Mouse (Mus musculus): ENCODE data around the gene Mybpc3. TPM values are rescaled to one million over a fixed set of nuclear protein-coding genes. Genes with fewer than 3 reads are reported as not detected.

Mybpc3 gene
- polyA plus RNA-seq, 1 experiment from 2014 or later, result not detected

DNA sequence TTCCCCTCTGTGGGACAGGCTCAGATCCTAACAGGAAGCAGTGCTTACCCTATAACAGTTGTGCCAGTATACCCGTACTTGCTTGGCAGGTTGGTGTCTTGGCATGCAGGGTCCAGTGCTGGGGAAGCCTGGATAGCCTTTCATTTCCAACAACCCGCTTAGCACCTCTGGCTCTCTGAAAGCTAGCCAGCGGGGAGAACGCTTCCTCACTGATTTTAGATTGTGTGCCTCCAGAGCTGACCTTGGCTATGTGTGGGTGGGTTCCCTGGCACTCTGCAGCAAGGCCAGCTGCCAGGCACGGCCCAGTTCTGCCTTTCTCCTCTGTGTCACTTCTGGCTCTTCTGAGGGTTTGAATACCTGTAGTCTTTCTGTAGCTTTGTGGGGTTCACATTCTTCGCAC is 12.2 kb downstream of the Mybpc3 start:
- H3K36me3 ChIP-seq (ENCODE audit: poor library complexity, severe bottlenecking), result no peaks in the 10 kb centered on the region
- no peak overlapping the region for H3K4me2 ChIP-seq
- H3K4me1 ChIP-seq, result no peaks in the 10 kb centered on the region
- no peaks in the 10 kb centered on the region for H3K27me3 ChIP-seq
- H3K9ac ChIP-seq, result no peak overlapping the region
- H3K27ac ChIP-seq, result no peak overlapping the region
- ATAC-seq, result no peak
- WGBS, result 93% methylated on average over 6 of the region's 6 CpGs
- no peaks in the 10 kb centered on the region for H3K9me3 ChIP-seq (replicated peaks)
- H3K4me3 ChIP-seq, result no peak overlapping the region

DNA sequence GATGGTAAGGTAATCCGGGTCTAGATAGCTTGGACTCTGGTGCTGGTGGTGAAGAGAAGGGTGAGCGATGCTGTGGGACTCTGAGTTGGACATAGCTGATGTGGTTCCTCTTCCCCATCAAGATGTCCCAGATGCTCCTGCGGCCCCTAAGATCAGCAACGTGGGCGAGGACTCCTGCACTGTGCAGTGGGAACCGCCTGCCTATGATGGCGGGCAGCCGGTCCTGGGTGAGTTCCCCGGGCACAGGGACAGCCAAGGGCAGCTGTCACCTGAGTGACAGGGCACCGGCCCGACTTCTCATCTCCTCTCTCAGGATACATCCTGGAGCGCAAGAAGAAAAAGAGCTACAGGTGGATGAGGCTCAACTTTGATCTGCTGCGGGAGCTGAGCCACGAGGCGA is 13.3 kb downstream of the Mybpc3 start:
- Histone ChIP-seq H3K27ac (no peak overlapping the region), H3K4me3 (no peak overlapping the region), H3K4me1 (no peaks in the 10 kb centered on the region), H3K27me3 (no peaks in the 10 kb centered on the region), H3K36me3 (ENCODE audit: poor library complexity, severe bottlenecking) (peaks cover 2% of the 10 kb centered on the region; the same call in 1 of the 2 replicates), H3K9me3 (replicated peaks) (no peaks in the 10 kb centered on the region), H3K9ac (no peak overlapping the region), H3K4me2 (no peak overlapping the region)
- ATAC-seq, result no peak
- 93% methylated on average over 15 of the region's 15 CpGs for WGBS

DNA sequence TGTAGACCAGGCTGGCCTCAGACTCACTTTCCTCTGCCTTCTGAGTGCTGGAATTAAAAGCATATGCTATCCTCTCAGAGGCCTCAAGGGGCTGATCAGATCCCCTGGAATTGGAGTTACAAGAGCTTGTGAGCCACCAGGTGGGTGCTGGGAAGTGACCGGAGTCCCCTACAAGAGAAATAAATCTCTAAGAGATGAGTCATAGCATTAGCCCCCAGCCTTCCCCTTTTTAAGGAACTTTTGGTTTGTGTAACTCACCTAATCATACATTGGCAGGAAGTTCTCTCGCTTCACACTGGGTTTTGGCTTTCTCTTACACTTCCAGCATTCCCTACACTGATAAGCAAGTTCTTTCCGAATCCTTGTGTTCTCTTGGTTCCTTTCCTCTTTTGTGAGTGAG is 14.1 kb downstream of the Mybpc3 start:
- 88% methylated on average over 3 of the region's 3 CpGs for WGBS
- peaks cover 10% of the 10 kb centered on the region for H3K36me3 ChIP-seq (ENCODE audit: poor library complexity, severe bottlenecking)
- H3K9me3 ChIP-seq (replicated peaks), result no peaks in the 10 kb centered on the region
- H3K4me1 ChIP-seq, result no peaks in the 10 kb centered on the region
- no peak overlapping the region for H3K9ac ChIP-seq
- ATAC-seq, result no peak
- H3K4me3 ChIP-seq, result no peak overlapping the region
- no peak overlapping the region for H3K4me2 ChIP-seq
- no peak overlapping the region for H3K27ac ChIP-seq
- no peaks in the 10 kb centered on the region for H3K27me3 ChIP-seq

DNA sequence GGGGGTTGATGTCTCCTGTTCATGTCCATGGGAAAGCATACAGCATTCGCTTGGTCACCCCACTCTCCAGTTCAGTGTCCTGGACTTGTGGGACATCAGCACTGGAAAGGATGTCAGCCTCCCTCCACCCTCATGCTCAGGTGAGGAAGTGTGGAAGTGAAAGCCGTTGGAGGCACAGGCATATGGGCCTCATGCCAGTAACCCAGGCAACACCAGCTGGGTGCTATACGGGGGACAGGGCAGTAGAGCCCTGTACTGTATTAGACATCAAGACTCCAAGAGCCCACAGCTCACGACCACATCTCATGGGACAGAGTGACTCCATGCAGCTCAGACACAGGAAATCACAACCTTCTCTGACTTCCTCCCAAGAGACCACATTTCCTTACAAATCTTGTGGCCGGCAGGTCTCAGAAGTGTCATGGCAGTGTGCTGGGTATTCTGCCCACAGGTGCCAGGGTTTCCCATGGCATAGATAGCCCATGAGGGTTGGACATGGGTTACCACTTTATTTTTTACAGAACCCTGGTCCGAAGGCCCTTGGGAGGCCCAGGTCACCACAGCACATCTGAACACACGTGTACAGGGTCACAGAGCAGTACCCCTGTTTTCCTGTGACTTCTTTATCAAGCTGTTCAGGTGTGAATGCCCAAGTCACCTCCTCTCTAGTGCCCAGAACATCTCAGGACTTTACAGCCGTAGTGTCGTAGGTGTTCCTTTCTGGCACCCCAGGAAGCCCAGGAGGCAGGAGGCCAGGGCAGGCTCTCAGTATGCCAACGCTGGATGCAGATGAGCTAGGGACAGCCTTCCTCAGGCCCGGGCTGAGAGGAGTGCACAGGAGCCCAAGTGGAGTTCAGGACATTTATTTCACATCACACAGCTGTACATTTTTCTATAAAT is 18.8 kb downstream of the Mybpc3 start:
- Histone ChIP-seq H3K36me3 (ENCODE audit: poor library complexity, severe bottlenecking) (peaks cover 56% of the 10 kb centered on the region), H3K4me1 (no peaks in the 10 kb centered on the region), H3K9ac (no peak overlapping the region), H3K27ac (no peak overlapping the region), H3K4me2 (no peak overlapping the region), H3K4me3 (no peak overlapping the region), H3K27me3 (no peaks in the 10 kb centered on the region), H3K9me3 (replicated peaks) (no peaks in the 10 kb centered on the region)
- 90% methylated on average over 11 of the region's 11 CpGs for WGBS
- ATAC-seq, result no peak

DNA sequence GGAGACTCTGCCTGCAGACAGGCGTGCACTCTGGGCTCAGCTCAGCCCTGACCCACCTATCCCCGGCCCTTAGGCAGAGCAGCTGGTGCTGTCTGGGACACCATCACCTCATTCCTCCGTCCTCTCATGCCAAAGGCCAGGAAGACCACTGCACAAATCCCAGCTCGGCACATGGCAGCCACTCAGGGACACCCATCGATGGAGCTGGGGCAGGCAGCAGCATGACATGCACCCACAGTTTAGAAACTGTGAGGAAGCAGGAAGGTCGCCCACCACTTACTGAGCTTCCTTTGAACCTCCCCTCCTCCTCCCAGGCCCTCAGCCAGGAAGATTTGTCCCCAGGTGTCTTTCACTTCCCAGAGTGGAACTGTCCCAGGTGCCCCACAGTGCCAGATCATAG is 19.5 kb downstream of the Mybpc3 start:
- Histone ChIP-seq H3K4me3 (no peak overlapping the region), H3K36me3 (ENCODE audit: poor library complexity, severe bottlenecking) (peaks cover 63% of the 10 kb centered on the region), H3K4me1 (no peaks in the 10 kb centered on the region), H3K27me3 (no peaks in the 10 kb centered on the region), H3K4me2 (no peak overlapping the region), H3K27ac (no peak overlapping the region), H3K9me3 (replicated peaks) (no peaks in the 10 kb centered on the region), H3K9ac (no peak overlapping the region)
- 94% methylated on average over 6 of the region's 6 CpGs for WGBS
- no peak for ATAC-seq

DNA sequence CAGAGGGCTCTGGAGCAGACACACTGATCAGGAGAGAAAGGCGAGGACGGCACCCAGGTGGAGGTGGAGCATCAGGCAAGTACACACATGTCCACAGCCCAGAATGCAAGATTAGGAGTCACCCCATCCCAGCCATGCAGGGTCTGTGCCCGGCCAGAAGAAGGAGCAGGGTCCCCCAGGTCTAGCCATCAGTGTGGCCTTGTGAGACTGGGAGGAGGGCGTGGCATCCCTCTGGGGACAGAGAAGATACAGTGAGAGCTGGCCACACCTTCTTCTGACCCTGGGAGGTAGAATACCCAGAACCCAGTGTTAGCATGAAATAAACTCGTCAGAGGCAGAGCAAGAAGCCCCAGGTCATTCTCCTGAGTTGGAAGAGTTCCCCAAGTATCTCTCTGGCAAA is 21.4 kb downstream of the Mybpc3 start:
- no peak for ATAC-seq
- Histone ChIP-seq H3K36me3 (ENCODE audit: poor library complexity, severe bottlenecking) (peaks cover 82% of the 10 kb centered on the region), H3K4me2 (no peak overlapping the region), H3K4me1 (no peaks in the 10 kb centered on the region), H3K9ac (no peak overlapping the region), H3K27ac (no peak overlapping the region), H3K4me3 (no peak overlapping the region), H3K9me3 (replicated peaks) (no peaks in the 10 kb centered on the region), H3K27me3 (no peaks in the 10 kb centered on the region)
- 78% methylated on average over 5 of the region's 5 CpGs for WGBS

DNA sequence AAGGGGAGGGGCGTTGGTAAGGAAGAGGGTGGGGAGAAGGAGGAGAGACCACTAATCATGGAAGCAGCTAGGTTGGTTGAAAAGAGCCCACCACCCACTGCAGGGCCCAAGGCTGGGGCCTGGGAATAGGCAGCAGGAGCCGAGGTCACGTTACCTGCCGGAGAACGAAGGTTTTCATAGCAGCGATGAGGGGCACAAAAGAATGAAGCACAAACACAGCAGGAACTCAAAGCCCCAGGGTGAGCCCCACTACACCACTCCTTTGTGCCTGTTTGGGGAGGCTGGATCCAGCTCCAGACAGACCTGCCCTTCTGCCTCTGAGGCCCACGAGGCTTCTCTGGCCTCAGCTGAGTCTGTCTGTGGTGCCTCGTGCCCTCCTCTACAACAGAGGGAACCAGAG is 21.8 kb downstream of the Mybpc3 start:
- WGBS, result 63% methylated on average over 8 of the region's 8 CpGs
- ATAC-seq, result no peak

DNA sequence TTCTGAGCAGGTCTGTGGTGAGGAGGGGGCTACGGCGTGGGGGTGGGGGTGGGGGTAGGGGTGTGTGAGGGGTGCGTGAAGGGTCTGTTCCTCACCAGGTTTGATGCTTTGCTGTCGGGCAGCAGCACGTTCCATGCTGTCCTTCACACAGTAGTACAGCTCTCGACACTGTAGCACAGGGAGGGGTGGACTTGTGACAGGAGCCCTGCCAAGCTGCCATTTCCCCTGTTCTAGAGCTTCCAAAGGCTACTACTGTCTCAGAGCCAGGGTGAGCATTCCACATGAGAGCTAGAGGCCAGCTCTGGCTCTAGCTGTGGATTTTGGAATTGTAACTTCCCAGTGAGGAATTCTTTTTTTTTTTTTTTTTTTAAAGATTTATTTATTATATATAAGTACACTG is 25.0 kb downstream of the Mybpc3 start:
- 96% methylated on average over 6 of the region's 6 CpGs for WGBS
- Histone ChIP-seq H3K9me3 (replicated peaks) (no peaks in the 10 kb centered on the region), H3K27me3 (no peaks in the 10 kb centered on the region), H3K9ac (no peak overlapping the region), H3K4me3 (no peak overlapping the region), H3K36me3 (ENCODE audit: poor library complexity, severe bottlenecking) (peaks cover 96% of the 10 kb centered on the region), H3K4me1 (no peaks in the 10 kb centered on the region), H3K4me2 (no peak overlapping the region), H3K27ac (no peak overlapping the region)
- ATAC-seq, result no peak

More for the DNA sequence above, 21.8 kb downstream of the Mybpc3 start:
- H3K27ac ChIP-seq, result no peak overlapping the region
- no peaks in the 10 kb centered on the region for H3K4me1 ChIP-seq
- H3K9me3 ChIP-seq (replicated peaks), result no peaks in the 10 kb centered on the region
- peaks cover 86% of the 10 kb centered on the region for H3K36me3 ChIP-seq (ENCODE audit: poor library complexity, severe bottlenecking)
- no peaks in the 10 kb centered on the region for H3K27me3 ChIP-seq
- H3K4me2 ChIP-seq, result no peak overlapping the region
- H3K9ac ChIP-seq, result no peak overlapping the region
- no peak overlapping the region for H3K4me3 ChIP-seq

DNA sequence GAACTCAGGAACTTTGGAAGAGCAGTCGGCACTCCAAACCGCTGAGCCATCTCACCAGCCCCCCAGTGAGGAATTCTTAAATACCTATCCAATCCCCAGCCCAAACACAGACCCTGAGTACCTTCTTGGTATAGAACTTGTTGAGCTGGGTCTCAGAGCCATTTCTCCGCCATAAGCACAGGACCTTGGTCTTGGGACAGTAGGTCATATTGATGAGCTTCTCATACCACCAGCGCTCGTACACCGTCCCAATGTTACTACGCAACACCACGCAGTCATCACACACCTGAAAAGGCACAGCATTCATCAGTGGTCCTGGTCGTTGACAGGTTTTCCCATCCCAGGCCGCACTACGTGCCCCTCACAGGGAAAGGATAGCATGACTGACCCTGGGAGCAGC is 25.5 kb downstream of the Mybpc3 start:
- Histone ChIP-seq H3K27ac (no peak overlapping the region), H3K4me1 (no peaks in the 10 kb centered on the region), H3K4me2 (no peak overlapping the region), H3K9me3 (replicated peaks) (no peaks in the 10 kb centered on the region), H3K4me3 (no peak overlapping the region), H3K36me3 (ENCODE audit: poor library complexity, severe bottlenecking) (peaks cover 94% of the 10 kb centered on the region), H3K27me3 (no peaks in the 10 kb centered on the region), H3K9ac (no peak overlapping the region)
- ATAC-seq, result no peak
- 96% methylated on average over 11 of the region's 11 CpGs for WGBS

DNA sequence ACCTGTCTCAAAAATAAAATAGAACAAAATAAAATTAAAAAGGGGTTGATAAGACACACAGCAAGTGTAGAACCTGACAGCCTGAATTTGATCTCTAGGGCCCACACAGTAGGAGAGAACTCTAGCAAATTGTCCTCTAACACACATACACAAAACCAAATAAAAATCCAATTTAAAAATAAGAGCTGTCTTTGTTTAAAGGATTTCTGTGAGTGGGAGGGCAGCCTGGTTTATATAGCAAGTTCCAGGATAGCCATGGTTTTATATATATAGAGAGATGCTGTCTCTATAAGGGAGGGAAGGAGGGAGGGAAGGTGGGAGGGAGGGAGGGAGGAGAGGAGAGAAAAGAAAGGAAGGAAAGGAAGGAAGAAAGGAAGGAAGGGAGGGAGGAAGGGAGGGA is 30.2 kb downstream of the Mybpc3 start:
- Histone ChIP-seq H3K27me3 (no peaks in the 10 kb centered on the region), H3K9me3 (replicated peaks) (no peaks in the 10 kb centered on the region), H3K4me1 (no peaks in the 10 kb centered on the region), H3K4me3 (no peak overlapping the region), H3K9ac (no peak overlapping the region), H3K27ac (no peak overlapping the region), H3K36me3 (ENCODE audit: poor library complexity, severe bottlenecking) (peaks cover 89% of the 10 kb centered on the region), H3K4me2 (no peak overlapping the region)
- no peak for ATAC-seq

DNA sequence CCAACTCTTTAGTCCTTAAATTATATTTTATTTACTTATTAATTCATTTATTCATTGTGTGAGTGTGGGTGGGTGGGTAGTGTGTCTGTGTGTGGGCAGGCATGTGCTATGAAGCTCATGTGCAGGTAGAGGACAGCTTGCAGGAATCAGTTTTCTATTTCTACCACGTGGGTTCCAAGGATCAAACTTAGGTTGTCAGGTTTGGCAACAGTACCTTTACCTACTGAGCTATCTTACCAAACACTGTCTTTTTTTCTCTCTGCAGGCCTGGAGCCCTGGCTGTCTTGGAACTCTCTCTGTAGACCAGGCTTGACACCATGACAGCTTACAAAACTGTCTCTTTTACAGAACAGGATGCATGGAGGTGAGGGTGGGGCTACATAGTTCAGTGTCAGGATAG is 33.4 kb downstream of the Mybpc3 start:
- Histone ChIP-seq H3K4me1 (no peaks in the 10 kb centered on the region), H3K36me3 (ENCODE audit: poor library complexity, severe bottlenecking) (peaks cover 89% of the 10 kb centered on the region), H3K9ac (no peak overlapping the region), H3K4me2 (no peak overlapping the region), H3K9me3 (replicated peaks) (no peaks in the 10 kb centered on the region), H3K4me3 (no peak overlapping the region), H3K27ac (no peak overlapping the region), H3K27me3 (no peaks in the 10 kb centered on the region)
- WGBS, result 82% methylated on average over 1 of the region's 1 CpGs
- ATAC-seq, result no peak

DNA sequence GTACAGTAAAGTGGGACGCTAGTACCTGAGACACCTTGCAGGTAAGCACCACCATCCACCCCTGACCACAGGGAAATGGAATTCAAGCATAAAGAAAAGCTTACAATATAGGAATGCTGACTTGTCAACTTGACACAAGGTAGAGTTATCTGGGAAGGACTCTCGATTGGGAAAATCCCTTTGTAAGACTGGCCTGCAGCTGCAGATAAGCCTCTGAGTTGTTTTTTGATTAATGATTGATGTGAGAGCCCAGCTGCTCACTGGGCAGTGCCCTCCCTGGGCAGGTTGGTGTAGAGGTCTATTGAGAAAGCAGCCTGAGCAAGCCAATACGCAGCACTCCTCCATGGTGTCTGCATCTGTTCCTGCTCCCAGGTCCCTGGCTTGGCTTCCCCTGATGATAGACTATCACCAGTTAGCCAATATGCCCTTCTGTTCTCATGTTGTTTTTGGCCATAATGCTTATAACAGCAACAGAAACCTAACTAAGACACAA is 35.0 kb downstream of the Mybpc3 start:
- Histone ChIP-seq H3K4me3 (no peak overlapping the region), H3K4me2 (no peak overlapping the region), H3K9ac (no peak overlapping the region), H3K9me3 (replicated peaks) (no peaks in the 10 kb centered on the region), H3K27me3 (no peaks in the 10 kb centered on the region), H3K4me1 (no peaks in the 10 kb centered on the region), H3K27ac (no peak overlapping the region), H3K36me3 (ENCODE audit: poor library complexity, severe bottlenecking) (peaks cover 89% of the 10 kb centered on the region)
- WGBS, result 81% methylated on average over 3 of the region's 3 CpGs
- ATAC-seq, result no peak

DNA sequence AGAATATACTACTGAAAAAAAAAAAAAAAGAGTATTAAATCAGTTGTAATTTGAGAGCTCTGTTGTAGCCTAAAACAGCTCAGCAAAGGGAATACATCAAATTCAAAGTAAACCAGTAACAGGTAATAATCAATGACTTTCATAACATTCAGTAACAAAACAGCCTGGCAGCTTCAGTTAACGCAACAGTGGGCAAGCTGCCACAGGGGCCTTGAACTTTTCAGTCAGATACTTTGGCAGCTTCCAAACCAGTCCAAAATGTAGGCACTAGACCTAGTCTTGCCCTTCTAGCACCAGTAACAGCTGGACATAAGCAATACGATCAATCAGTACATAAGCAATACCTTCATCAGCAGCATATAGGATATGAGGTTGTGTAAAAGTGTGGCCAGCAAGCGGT is 36.1 kb downstream of the Mybpc3 start:
- peaks cover 87% of the 10 kb centered on the region for H3K36me3 ChIP-seq (ENCODE audit: poor library complexity, severe bottlenecking)
- 93% methylated on average over 3 of the region's 3 CpGs for WGBS

More for the DNA sequence above, 36.1 kb downstream of the Mybpc3 start:
- ATAC-seq, result no peak
- Histone ChIP-seq H3K4me3 (no peak overlapping the region), H3K9ac (no peak overlapping the region), H3K27me3 (no peaks in the 10 kb centered on the region), H3K27ac (no peak overlapping the region), H3K4me2 (no peak overlapping the region), H3K4me1 (no peaks in the 10 kb centered on the region), H3K9me3 (replicated peaks) (no peaks in the 10 kb centered on the region)
